Mouse (Mus musculus): ENCODE measurements around the gene Gsta3.
A peak's percentile ranks its signal among the peaks of the same experiment; 100 is the strongest.

- TF ChIP-seq POLR2A (IDR thresholded peaks at IDR 0.05; ENCODE audit: borderline replicate concordance, control insufficient read depth, low read depth, low read length) (peak; percentile 59; the same call in 1 of the 2 replicates), CTCF (IDR thresholded peaks at IDR 0.05; ENCODE audit: control insufficient read depth, insufficient read depth, low read length) (peak; percentile 80)
These were observed 21.9 kb upstream of the Gsta3 start, which contains the start of gene Tmem14a for GRCm38 (mm10) chr1:21218489-21218919.

Measured in bone marrow, adult 2 months (tissue).